Mouse (Mus musculus) T-helper 2 cell (primary cell): ENCODE data around the gene Tmem207.

Source experiments
- in situ Hi-C: fragments of 300-600 bp; cut with MboI, MseI; formaldehyde crosslinking; loops from one replicate; pipeline ENCODE4 v1.15.1; 2025; ENCODE audit warnings: high pct_unique_total_duplicates

Tmem207 gene

DNA sequence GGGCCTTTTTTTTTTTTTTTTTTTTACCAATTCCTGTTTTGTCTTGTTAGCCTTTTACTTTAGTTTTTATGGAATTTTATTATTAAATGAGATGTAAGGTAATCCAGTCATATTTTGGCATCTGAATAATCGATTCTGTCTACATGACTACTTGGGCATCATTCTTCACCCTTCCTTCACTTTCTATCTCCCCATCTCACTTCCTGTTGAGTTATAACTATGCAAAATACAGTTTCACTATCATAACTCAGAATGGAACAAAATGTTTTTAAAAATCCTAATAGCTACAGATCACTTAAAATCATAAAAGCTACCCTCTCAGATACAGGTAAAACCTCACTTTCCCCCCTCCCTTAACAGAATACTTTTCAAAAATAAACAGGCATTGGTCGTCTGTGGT lies 70.4 kb downstream of the Tmem207 start:
- in situ Hi-C loops = no loop called here

DNA sequence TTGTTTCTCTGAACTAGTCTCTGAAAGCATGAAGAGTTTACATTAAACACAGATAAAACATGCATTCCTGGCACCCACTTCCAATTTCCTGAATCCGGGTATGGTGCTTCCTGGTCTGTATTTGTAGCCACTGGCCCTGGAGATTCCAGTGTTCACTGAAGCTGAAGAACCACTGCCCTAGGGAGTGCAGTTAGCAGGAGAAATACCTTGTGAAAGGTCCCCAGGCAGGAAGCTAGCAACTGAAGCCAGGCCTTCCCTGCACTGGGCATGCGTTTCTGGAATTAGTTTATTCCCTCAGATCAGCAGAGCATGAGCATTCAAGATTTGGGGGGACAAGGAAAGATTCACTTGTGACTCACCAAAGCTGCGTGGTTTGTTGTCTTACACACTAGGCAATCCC lies 72.4 kb downstream of the Tmem207 start:
- in situ Hi-C loops = no loop called here
